Mouse (Mus musculus): ENCODE measurements around the gene Mybpc2.

Gene Mybpc2

DNA sequence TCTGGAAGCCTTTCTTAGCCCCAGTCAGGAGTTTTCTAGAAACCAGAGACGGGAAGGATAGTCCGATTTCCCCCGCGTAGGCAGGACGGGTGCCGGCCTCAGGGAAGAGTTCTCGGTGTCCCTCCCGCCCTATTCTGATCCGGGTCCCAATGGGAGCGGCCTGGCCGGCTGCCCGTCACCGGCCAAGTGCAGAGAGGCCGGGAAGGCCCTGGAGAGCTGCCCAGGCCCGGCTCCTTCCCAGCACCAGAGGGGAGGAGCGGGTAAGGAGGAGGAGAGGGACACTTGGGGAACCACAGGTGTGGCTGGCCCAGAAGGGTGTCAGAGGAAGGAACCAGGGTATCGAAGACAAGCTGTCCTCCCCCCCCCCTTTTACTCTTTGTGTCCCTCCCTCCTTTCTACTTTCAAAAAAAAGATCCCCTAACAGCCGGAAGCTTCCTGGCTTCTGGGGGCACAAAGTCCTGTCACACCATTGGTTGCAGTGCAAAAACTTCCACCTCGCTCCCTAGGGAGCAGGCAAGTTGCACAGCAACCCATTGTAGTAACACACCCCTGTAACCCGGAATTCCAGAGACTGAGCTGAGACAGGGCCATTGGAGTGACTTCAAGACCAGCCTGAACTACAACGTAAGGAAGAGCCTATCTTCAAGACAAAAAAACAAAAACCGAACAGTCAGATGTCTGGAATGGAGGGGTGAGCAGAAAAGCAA, 823 bp upstream of the Mybpc2 start:
- DNase-seq (ENCODE audit: low spot score in 2 of 2) = peak in 1 of 2 experiments; percentile 51

DNA sequence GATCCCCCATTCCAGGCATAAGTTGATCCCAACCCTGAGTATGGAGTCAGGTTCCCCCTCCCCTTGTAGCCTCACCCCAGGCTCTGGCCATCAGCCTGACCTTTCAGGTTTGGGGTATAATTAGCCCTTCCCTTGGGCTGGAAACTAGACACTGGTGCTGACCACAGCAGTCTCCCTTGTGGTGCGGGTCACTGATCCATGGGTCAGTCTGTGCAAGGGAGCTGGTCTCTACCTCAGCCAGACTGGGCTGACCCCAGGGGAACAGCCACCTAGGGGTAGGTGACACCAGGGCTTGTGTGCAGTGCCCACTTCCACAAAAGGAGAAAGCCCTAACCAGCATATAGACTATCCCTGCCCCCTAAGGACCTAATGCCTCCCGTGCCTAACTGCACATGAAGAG, 1.4 kb downstream of the Mybpc2 start:
- DNase-seq (ENCODE audit: low spot score in 2 of 2) = no peak

DNA sequence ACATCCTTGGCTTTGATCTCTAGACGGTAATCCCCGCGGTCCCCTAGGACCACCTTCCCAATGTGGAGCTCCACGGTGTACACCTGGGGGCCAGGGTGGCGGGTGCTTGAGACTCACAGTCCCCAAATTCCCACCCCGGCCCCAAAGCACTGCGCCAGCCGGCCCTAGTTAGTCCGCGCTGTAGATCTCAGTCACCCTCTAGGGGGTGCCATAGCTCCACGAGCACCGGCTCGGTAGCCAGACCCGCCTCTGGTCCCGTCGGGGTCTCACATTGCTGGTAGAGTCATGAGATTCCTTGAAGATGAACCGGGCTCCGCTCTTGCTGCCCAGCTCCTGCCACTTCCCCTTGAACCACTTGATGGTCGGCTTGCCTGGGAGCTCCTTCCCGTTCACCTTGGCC, 2.7 kb downstream of the Mybpc2 start:
- DNase-seq (ENCODE audit: low spot score in 2 of 2) = peak in 1 of 2 experiments; percentile 42

DNA sequence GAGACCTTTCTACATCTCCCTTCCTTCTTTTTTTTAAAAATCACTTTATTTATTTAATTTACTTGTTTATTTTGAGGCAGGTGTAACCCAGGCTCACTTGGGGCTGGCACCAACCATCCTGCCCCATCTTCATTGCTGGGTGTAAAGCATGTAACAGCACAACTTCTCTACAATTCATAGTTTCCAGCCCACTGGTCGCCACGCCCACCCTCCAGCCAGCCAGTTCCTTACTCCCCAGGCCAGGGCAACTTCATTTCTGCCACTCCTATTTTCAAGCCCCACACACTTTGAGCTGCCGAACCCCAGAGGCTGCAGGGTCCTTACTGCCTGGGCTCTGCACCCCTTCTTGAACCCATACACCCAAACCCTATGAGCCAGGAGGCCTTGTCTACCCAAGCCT, 3.5 kb downstream of the Mybpc2 start:
- no peak for DNase-seq (ENCODE audit: low spot score in 2 of 2)

DNA sequence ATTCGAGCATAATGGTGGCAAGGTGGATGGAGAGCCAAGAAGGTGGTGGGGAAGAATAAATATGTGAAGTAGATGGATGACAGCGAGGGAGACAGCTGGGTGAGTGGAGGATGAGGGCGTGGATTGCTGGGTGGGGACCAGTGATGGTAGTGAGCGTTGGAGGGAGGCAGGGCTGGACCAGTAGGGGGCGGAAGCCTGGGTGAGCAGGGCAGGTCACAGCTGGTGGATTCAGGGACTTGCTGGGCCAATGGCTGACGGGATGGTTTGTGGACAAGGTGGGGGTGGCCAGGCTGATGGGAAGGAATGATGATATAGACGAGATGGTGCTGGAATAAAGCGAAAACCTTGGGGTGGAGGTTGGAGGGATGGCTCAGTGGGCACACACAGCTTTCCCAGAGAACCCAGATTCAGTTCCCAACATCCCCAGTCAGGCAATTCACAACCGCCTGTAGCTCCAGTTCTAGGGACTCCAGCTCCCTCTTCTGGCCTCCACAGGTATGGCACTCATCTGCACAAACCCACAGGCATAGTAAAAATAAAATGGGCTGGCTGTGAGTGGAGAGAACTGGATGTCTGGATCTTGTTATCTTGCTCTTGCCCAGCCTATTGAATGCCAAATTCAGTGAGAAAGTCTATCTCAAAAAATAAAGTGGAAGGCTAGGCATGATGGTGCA, 5.1 kb downstream of the Mybpc2 start:
- DNase-seq (ENCODE audit: low spot score in 2 of 2) = no peak

DNA sequence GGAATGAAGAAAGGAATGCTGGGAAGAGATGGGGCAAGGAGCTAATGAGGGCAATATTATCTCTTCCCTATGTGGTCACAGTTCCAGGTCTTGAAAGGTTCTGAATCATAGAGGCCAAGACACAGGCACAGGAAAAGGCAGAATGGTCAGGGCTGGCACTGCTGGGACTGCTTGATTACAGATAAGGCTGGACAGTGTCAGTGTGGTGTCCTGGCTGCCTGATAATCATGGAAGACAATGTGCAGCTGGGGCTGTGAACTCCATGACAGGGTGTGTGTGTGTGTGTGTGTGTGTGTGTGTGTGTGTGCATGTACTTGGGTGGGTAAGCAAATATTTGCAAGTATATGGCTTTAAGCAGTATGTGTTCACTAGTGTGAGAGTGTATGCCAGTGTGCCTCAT, 17.0 kb downstream of the Mybpc2 start:
- no peak for DNase-seq (ENCODE audit: low spot score in 2 of 2)

DNA sequence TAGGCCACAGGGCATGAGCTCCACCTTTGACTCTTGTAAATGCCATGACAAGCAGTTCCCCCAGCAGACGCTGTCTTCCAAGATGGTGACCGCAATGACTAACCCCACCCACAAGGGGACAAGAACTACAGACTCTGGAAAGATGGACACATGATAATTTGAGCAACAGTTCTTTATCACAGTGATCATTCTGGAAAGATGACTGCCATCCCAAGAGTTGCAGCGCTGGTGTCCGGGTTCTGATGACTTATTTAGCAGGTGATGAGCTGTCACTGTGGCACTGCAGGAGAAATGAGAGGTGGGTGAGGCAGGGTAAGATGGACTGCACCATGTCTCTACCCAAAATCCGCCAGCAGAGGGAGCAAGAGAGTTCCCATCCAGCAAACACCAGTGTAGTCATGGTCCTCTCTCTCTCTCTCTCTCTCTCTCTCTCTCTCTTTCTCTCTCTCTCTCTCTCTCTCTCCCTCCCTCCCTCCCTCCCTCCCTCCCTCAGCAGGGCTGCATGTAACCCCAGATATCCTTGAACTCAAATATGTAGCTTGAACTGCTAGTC, 22.8 kb downstream of the Mybpc2 start:
- DNase-seq (ENCODE audit: low spot score in 2 of 2) = peak in 1 of 2 experiments; percentile 67

DNA sequence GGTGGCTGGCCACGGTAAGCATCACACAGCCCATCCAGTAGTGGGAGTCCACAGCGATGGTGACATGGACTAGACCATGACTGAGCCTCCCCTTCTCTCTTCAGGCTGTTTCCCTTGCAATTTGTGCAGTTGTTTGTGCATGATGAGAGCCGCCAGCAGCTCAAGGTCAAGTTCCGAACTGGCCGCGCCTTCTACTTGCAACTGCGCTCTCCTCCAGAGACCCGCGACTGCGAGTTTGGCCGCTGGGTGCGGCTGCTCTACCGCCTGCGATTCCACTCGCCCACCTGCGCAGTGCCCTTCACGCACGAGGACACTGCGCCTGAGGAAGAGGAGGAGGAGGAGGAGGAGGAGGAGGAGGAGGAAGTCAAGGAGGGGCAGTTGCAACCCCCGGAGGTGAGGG, 24.4 kb downstream of the Mybpc2 start:
- no peak for DNase-seq (ENCODE audit: low spot score in 2 of 2)

DNA sequence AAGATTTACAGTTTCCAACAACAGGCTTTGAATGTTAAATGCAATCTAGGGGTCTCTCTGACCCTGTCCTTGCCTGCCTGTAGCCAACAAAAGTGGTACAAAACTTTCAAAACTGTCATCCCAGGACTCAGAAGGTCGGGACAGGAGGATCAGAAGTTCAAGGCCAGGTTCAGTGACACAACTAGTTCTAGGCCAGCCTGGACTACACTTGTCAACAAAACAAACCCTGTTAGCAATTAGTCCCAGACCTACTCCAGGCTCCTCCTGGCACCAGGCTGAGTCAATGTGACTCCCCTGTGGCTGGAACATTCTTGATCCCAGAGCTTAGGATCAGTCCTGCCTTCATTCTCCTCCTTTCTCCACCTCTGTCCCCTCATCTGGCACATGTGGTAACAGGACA, 25.5 kb downstream of the Mybpc2 start:
- no peak for DNase-seq (ENCODE audit: low spot score in 2 of 2)

DNA sequence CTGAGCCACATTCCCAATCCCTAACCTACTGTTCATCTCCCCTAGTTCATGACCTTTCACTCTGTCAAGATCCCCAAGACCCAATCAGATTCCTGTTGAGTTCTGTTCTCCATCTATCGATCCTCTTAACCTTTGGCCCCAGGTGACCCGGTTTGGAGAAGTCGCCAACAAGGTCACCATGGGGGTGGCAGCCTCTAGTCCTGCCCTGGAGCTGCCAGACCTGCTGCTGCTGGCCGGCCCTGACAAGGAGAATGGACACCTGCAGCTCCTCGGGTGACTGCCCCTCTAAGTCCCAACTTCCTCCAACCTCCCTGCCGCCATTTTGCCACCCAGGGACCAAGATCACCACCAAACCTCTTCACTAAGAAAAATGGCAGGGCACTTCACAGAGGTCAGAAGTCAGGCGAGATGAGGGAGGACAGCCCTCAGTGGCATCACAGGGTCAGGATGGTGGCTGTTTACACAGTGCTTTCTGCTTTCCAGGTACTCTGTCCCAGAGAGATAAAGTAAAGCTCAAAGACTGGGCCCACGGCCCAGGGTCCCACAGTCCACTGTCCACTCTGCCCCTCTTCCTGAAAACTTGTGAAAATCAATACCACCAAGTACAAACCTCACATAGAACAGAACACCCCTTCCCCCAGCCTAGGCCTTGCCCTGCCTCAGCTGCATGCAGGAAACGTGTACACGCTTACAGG, 26.9 kb downstream of the Mybpc2 start:
- no peak for DNase-seq (ENCODE audit: low spot score in 2 of 2)

DNA sequence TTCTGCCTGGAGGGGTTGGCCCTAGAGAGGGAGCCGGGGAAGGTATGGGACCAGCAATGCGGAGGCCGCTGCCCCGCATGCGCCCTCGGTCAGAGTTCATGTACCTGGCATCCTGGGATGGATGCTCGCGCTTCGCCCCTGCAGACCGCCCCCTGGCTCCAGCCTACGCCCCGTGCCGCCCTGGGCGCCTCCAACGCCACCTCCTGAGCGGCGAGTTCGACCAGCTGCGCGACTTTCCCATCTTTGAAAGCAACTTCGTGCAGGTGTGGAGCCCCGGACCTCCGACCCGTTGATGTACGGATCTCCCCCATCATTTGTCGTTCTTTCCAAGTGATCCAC, 27.7 kb downstream of the Mybpc2 start:
- no peak for DNase-seq (ENCODE audit: low spot score in 2 of 2)

DNA sequence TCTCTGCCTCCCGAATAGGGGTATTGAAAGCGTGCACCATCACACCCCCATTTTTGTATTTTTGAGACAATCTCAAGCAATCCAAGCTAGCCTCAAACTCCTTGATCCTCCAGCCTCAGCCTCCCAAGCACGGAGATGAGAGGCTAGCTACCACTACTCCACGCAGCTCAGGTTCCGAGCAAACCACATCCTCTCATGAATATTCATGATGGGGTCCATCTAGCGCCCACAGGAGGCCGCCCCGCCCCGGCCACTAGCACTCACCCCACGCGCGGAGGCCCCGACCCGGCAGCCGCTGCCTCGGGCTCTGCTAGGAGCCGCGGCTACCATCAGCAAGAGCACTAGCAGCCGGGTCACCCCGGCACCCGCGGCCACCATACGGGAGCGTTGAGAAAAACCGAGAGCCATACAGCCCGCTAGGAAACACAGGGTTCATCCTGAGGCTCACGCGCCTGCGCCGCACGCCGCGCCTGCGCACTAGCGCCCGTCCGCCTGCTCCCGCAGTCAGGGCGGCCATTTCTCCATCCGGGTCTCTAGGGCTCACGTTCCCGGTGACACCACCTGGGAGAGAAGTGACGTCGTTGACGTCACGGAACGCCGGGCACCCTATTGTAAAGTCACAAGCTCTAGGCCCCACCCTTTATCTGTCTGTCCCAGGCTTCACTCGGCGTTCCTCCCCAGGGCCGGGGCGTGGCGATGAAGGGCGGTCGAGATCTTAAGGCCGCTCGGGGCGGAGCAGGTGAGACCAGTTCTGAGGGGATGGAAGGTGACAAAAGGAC, 28.3 kb downstream of the Mybpc2 start, which contains the start of the genes Emc10 and Fam71e1:
Gene Emc10, minus strand, starts transcription at position 538 of the 779 bp plus-strand sequence.
Gene Fam71e1, plus strand, starts transcription at position 590 of the 779 bp plus-strand sequence.
- DNase-seq (ENCODE audit: low spot score in 2 of 2) = peak; percentile 97 to 98

DNA sequence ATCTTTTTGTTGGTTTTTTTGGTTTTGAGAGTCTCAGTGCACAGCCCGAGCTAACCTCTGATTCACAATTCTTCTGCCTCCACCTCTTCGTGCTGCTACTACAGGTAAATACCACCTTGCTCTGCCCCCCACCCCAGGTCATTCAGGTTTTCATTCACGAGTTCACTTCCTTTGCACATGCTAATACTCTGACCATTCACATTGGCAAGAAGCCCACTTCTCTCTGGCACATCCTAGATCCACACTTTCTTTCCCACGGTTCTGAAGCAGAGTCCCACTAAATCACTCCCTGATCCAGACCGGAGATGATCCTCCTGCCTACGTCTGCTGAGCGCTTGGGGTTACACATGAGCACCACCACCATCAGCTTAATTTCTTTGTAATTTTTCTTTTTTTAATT, 29.4 kb downstream of the Mybpc2 start:
- DNase-seq (ENCODE audit: low spot score in 2 of 2) = no peak

DNA sequence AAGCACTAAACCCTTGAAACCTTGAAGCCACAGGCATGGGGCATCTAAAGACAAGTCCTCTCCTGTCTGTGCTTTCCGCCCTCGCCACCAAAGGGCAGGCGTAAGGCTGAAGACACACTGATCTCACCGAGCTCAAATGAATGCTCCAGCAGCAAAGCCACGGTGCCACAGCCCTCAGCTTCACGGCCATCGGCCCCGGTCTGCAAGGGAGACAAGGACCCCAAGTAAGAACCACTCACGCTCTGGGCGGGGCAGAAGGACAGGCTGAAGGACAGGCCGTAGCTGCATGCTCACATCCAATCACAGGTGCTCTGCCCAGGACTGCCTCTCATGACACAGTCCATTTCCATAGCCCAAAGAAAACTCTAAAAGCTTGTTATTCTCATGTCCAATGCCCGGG, 29.8 kb downstream of the Mybpc2 start:
- peak in 1 of 2 experiments; percentile 12 for DNase-seq (ENCODE audit: low spot score in 2 of 2)

DNA sequence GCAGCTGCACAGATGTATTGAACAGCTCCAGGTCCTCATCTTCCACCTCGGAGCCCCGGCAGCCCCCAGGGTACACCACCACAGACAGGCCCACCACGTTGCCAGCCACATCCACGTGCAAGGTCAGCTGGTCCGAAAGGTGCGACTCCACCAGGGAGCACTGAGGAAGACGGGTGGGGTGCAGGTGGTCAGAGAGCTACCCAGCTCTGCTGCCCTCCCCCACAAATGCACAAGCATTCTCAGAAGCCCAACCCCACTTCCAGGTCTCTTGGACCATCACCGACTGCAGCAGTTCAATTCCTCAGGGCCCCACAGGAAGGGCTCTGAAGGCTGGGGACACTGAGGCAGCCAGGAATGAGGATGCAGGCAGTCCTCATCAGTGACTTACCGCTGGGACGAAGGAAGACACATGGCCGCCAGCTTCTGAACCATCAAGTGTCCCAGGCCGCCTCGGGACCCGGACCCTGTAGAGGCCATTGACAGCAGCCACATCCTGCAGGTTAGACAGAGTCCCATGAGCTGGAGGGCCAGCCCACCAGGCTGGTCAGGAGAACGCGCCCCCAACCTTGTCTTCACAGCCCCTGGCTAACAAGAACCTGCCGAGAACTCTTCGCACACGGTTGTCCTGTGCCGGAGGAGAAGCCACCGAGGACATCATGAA, 32.2 kb downstream of the Mybpc2 start:
- DNase-seq (ENCODE audit: low spot score in 2 of 2) = peak in 1 of 2 experiments; percentile 8

DNA sequence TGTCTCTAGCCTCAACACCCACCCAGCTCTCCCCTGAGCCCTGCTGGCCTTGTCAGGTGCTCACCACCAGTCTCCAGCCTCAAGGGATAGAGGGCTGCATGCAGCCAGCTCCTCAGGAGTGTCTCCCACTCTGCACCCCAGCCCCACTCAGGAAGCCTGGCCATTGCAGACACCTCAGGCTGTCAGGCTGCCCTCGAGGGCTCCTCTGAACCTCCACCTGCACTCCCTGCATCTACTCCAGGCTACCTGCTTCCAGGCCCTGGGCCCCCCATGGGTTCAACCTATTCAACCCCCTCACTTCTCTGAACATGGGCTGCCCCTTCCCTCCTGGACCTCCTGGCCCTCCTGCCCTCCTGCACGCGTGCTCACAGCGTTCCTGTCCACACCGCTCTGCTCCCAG, 33.1 kb downstream of the Mybpc2 start:
- peak in 1 of 2 experiments; percentile 2 for DNase-seq (ENCODE audit: low spot score in 2 of 2)

DNA sequence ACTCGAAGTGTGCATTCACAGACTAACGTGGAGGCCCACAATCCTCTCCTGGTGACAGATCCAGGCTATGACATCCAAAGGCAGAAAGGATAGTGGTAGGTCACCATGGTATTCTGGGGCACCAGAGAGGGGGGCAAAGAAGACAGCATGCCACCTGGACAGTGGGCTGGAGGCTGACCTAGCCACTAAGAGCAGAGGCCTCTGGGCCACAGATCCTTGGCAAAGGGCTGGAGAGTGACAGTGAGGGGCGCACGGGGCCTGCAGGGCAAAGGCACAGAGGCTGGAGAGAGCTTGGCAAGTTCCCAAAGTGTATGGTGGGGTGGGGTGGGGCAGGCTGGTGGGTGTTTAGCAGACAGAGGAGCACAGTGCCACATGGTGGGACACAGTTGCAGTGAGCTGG, 34.2 kb downstream of the Mybpc2 start:
- peak in 1 of 2 experiments; percentile 6 for DNase-seq (ENCODE audit: low spot score in 2 of 2)

DNA sequence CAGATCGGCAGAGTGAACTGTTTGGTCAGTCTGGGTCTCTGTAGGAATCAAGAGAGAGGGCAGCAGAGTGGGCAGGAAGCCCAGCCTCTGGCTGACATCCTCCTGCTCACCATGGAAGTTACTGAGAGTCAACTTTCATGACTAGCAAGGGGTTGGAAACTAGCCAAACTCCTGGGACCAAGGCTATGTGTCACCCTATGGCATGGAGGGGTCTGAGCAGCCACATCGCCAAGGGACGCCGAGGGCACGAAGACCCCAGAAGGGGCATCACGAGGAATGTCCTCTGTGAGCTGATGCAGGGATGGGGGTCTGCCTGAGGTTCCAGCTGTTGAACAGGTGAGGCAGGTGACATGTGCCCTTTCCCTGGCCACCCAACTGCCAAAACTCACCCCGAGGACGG, 35.9 kb downstream of the Mybpc2 start:
- no peak for DNase-seq (ENCODE audit: low spot score in 2 of 2)

DNA sequence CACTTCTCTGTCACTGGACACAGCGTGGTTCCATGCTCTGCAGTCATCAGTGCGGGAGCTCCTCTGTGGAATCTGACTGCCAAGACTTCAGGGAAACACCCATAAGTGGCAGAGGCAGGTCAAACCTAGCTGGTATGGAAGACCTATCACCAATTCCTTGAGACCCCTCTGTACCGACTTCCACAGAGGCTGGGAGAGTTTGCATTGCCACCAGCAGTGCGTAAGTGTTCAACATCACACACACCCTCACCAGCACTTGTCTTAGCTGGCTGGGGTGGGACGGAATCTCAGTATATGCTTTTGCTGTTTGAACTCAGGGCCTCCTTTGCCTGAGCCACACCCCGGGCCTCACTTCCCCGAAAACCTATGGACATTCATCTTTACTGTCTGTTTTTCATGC, 36.5 kb downstream of the Mybpc2 start:
- DNase-seq (ENCODE audit: low spot score in 2 of 2) = peak in 1 of 2 experiments; percentile 5

DNA sequence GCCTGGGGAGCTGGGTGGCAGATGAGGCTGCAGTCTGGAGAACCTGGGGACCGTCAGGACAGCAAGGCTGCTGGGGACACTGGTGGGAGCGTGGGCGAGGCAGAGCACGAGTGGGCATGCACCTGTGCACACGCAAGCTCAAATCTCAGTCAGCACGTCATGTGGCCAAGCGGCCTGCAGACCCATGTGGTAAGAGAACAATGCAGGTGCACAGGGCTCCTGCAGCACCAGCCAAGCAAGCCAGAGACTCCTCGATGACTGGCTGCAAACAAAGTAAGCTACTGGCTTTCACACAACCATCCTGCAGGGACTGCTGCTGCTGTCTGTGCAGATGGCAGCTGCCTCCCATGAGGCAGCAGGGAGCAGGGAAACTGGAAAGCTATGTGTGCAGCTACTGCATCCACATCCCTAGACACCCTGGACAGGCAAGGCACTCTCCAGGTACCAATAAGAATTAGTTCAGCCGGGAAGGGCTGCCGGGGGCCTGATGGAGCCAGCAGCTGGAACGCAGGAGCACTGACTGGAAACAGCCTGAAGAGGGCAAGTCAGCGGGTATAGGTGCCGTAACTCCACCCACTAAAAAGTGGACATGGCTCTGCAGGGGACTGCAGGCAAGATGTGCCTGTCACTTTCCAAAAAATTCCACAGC, 37.4 kb downstream of the Mybpc2 start:
- DNase-seq (ENCODE audit: low spot score in 2 of 2) = peak in 1 of 2 experiments; percentile 10

Measured in frontal cortex, postnatal 10 days (tissue).